Mouse (Mus musculus) stomach, postnatal 0 days (tissue): ENCODE data around the gene Sema4f.

Experiments
- CTCF ChIP-seq: IDR thresholded peaks from 2 replicates; pipeline ENCODE4 v1.5.1; 2016; ENCODE audit warnings: antibody characterized with exemption, low read depth, mild to moderate bottlenecking, moderate library complexity
- EP300 ChIP-seq: optimal IDR thresholded peaks from 2 replicates; pipeline ENCODE3; 2016; ENCODE audit warnings: antibody characterized with exemption

DNA sequence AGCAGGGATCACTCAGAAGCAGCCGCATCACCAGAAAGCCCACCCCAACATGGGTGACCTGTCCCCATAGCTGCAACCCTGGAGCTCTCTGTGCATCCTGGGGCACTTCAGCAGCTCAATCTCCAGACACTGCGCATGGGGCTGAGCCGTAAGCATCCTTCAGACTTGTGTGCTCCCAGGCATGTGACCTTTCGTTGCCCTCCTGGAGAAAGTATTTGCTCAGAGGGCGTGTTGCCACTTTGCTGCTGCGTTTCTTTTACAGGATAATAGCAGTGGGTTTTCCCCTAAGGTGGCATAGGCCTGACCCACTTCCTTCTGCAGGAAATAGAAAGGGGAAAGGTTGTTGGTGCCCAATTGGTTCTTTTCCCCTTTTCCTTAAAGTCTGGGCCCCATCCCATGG, 48.1 kb downstream of the Sema4f start:
- TF ChIP-seq CTCF (no peak), EP300 (no peak)
